Mouse (Mus musculus): ENCODE data around the gene Sycn.
"Not testable (repeated sequence)": the region's sequence is repeated elsewhere in the genome, so short reads cannot be mapped to it uniquely, and the experiment has no call there.

The Sycn gene

GRCm38 (mm10) chr7:28540526-28540925 is at the start of gene Sycn:
Sycn (plus strand) TSS chr7:28540885.
- no peak for DNase-seq (ENCODE audit: low read depth, low spot score)

DNA sequence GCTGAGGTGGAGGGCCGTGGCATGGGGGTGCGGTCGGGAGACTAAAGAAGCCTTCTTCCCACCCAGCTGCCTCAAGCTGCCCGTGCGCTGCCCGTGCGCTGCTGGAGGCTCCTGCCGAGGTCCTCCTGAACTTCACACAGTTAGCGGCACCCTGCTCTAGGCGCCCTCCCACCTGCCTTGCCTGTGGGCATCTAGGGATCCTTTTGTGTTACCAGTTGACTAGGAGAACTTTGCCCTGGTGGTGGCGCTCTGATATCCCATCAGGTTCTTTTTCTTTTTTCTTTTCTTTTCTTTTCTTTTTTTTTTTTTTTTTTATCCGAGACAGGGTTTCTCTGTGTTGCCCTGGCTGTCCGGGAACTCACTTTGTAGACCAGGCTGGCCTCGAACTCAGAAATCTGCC is 49.8 kb upstream of the Sycn start:
- no peak for DNase-seq (ENCODE audit: low read depth, low spot score)

- no peak for DNase-seq (ENCODE audit: low read depth, low spot score)
These were observed 48.4 kb upstream of the Sycn start for GRCm38 (mm10) chr7:28492310-28492709.

- DNase-seq (ENCODE audit: low read depth, low spot score): no peak
These were observed 45.3 kb upstream of the Sycn start for GRCm38 (mm10) chr7:28495426-28495825.

DNA sequence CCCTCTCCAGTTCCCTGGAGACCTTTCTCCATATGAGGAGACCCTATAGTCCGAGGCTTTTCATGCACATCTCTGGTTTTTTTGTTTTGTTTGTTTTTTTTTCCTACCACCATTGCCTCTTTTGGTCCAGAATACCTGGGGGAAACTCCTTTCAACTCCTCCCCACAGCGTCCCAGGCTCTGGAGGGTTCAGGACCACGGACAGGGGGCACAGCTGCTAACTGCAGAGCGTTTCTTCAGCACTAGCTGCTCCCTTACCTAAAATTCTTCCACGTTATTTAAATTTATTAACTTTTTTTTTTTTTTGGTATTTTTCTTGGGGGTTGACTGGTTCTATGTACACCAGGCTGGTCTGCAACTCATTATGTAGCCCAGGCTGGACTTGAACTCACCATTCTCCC is 35.1 kb upstream of the Sycn start:
- DNase-seq (ENCODE audit: low read depth, low spot score): no peak

- DNase-seq (ENCODE audit: low read depth, low spot score): not testable (repeated sequence)
These were observed 31.6 kb upstream of the Sycn start for GRCm38 (mm10) chr7:28509121-28509520.

DNA sequence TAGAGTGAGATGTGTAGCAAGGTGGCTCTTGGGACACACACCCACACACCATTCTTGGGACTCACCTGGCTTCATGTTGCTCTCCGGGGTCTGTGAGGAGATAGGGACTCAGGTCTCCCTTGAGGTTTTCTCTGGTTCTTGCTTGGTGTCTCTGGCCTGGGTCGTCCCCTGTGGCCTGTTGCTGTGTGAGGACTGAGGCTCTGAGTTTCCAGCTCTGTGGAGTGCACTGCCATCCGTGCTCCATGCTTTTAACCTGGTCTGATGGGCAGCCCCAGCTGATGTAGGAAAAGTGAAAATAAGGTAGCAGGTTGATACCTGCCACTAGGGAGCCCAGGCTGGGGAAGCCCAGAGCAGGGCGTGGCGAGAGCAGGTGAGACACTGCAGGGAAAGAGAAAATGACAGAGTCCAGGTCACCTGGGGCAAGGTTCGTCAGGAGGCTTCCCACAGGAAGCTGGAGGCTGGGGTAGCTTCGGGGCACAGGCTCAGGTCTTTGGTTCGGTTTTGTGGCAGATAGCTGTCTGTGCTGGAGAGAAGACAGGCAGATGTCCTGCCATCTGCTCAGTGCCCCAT is 30.2 kb upstream of the Sycn start, which contains the start of gene Ifnl2:
Gene Ifnl2, minus strand, starts transcription at position 51 of the 570 bp plus-strand sequence.
- DNase-seq (ENCODE audit: low read depth, low spot score): not testable (repeated sequence)

DNA sequence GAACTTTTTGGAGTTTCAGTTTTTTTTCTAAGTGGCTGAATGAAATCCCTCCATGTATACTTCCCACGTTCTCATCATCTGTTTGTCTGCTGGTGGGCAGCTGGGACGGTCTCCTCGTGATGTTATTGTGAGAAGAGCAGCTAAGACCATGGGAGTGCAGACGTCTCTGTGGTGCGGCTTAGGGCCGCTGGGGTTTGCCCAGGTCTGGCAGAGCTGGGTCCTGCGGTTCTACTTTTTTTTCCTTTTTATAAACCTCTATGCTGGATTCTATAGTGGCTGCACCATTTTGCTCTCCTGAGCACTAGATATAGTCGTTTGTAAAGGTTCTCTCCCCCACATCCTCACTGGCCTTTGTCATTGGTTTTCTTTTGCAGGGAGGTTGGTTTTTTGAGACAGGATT is 29.2 kb upstream of the Sycn start:
- no peak for DNase-seq (ENCODE audit: low read depth, low spot score)

DNA sequence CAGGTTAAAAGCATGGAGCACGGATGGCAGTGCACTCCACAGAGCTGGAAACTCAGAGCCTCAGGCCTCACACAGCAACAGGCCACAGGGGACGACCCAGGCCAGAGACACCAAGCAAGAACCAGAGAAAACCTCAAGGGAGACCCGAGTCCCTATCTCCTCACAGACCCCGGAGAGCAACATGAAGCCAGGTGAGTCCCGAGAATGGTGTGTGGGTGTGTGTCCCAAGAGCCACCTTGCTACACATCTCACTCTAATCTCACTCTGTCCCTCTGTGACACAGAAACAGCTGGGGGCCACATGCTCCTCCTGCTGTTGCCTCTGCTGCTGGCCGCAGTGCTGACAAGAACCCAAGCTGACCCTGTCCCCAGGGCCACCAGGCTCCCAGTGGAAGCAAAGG is 18.1 kb upstream of the Sycn start, which contains the start of gene Ifnl3:
Gene Ifnl3, plus strand, starts transcription at position 301 of the 400 bp plus-strand sequence.
- not testable (repeated sequence) for DNase-seq (ENCODE audit: low read depth, low spot score)

GRCm38 (mm10) chr7:28527922-28528719 is 12.6 kb upstream of the Sycn start:
- peak; percentile 50 for DNase-seq (ENCODE audit: low read depth, low spot score)

DNA sequence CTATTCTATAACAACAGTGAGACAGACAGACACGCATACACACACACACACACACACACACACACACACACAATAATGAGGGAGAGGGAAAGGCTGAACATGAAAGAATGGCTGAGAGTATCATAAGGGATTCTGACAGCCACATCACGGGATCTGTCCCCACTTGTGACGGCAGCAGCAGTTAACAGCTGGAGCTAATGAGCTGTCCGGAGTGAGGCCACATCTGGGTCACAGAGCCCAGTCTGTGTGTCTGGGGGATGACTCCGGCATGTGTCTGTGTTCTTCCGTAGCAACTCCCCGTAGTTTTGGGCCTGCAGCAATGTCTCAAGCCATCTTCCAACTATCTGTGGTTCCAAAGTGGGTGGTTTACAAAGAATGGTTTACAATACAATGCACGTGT is 8.7 kb upstream of the Sycn start:
- DNase-seq (ENCODE audit: low read depth, low spot score): no peak

DNA sequence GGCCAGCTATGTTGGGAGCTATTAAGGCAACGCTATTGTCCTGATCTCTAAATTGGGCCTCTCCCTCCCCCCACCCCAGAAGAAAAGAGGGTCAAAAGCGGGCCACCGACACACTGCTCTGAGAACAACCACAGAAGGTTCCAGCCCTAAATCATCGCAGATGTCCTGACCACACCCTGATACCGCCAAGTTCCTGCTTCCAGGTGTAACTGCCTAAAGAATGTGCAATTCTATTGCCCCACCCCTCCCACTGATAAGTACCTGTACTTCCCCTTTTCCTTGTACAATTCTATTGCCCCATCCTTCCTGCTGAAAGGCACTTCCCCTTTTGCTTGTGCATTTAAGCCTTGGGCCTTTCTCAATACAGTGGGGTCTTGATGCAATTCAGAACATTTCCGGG is 1.8 kb upstream of the Sycn start:
- DNase-seq (ENCODE audit: low read depth, low spot score): not testable (repeated sequence)

- no peak for DNase-seq (ENCODE audit: low read depth, low spot score)
These were observed 3.4 kb downstream of the Sycn start for GRCm38 (mm10) chr7:28544051-28544601.

DNA sequence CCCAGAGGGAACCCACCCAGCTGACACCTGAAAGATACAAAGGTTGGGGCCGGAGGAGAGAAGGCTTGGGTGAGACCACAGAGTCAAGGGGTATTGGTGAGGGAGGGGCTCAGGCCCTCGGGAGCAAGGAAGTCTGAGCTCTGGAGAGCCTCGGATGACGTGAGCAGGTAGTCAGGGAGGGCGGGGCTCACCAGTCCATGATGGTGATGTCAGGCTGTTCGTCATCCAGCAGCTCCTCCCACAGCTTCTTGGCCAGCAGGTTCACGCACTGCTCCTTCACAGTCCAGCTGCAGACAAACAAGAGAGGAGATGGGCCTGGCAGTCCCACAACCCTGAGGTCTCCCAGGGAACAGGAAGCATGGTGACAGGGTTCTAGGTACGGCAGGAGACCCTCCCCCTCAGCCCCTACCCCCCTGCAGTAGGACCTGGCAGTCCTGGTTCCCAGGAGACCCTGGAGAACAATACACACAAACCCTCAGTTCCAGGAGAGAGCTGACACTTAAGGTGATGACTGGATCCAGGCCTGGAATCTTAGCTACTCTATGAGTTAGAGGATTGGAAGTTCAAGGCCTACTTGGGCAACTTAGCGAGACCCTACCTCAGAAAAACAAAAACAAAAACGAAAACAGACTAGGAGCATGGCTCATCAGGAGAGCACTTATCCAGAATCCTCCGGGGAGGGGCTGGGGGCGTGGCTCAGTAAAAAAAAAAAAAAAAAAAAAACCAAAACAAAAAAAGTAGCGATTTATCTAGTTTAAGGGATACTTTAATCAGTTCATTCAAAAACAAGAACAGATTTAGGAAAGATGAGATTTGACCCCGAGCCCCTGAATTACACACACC is 4.6 kb downstream of the Sycn start:
- no peak for DNase-seq (ENCODE audit: low read depth, low spot score)

DNA sequence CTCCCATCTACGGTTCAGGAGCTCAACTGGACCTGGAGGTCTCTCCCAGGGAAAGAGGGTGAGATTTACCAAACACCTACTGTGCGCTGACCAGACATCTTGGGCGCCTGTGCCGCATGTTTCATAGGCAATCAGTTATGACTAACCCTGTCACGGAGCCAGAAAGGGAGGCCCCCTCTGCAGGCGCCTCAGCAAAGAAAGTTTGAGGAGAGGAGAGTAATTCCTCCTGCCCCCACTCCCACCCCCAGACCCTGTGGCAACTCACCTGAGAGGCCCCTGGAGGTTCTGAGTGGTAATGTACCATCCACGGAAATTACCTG is 5.2 kb downstream of the Sycn start:
- DNase-seq (ENCODE audit: low read depth, low spot score): no peak

DNA sequence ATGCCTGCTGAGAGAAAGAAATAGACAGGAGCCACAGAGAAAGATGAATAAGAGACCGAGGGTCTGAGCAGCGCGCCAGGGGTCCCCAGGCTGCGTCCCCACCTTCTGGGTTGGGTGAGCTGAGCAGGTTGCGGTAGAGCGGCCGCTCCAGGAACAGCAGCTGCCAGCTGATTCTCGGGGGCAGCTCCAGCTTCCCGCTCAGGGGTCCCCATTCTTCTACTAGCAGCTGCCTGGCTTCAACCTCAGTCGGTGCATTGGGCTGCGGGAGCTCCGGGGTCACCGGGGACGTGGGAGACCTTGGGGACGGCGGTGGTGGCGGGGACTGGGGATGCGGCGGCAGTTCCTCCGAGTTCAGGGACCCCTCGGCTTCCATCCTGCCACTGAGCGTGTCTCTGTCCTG is 6.0 kb downstream of the Sycn start:
- no peak for DNase-seq (ENCODE audit: low read depth, low spot score)

- no peak for DNase-seq (ENCODE audit: low read depth, low spot score)
These were observed 6.5 kb downstream of the Sycn start, which contains the start of gene Nccrp1 for GRCm38 (mm10) chr7:28547154-28547553. Nccrp1 (minus strand) TSS chr7:28547254.

DNA sequence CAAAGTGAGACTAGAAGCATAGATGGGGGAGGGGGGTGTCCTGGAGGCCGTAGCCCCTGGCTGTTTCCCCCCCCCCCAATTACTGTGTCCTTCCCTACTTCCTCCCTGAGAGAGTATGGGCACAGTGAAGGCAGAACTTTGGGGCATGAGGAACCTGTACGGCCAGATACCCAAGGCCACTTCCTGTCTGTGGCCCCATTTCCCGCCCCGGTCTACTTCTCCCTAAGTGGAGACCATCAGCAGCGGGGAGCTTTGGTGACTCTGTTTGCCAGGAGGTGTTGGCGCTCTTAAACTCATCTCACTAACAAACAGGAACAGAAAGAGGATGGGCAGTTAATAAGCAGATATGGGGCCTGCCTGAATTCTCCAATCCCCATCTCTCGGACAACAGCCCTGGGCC is 6.9 kb downstream of the Sycn start:
- no peak for DNase-seq (ENCODE audit: low read depth, low spot score)

DNA sequence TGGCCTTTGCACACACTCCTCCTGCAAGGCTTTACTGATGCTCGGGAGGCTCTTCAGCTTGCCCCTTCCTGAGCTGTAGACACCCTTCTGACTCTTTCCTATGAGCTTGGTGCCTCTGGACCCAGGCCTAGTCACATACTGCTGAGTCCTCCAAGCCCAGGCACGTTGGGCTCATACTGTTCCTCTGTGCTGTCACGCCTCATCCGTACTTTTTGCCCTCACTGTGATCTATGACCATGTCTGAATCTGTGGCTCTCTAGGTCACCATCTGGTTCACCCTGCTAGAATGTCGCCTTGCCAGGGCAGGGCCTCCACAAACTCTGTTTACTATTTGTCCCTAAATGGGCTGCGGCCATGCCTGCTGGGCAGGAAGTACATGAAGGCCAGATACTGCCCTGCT is 12.4 kb downstream of the Sycn start:
- DNase-seq (ENCODE audit: low read depth, low spot score): no peak

DNA sequence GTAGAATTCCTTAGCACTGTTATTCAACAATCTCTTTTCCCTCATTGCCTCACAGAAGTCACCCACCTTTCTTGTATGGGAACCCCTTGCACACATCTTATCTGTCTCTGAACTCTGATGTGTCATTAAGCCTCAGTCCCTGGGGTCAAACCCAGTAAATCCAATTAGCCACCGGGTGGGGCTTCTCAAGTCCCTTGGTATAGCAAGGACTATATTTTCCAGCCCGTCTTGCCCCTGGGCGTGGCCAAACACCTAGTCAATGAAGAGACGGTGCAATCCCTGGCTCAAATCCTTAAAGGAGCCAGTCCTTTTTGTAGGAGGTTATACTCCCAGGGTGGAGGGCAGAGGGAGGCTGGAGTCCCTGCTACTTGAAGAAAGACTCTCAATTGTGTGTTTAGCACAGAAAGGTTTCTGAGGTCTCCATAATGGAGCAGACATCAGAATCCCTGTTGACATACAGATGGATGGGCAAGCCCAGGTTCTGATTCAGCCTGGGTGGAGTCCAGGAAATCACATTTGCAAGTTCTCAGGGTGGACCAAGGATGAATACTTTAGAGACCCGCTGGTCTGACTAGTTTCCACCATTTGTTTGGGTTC is 15.4 kb downstream of the Sycn start:
- no peak for DNase-seq (ENCODE audit: low read depth, low spot score)

DNA sequence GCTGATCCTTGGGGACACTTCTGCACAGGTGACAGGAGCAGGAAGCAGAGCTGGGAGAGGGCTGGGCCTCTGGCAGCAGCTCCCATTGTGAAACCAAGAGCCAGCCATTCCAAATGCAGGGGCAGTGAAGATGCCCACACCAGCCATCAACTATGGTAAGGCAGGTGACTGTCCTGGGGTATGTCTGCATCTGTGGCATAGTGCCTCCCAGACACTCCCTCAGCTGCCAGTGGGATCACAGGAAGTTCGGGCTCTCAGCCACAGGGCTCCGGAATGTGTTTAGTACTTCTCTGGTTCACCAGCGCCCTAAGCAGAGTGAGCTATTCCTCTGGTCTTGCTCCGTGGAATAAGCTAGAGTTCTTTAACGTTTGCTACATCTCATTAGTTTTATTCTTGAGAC is 16.4 kb downstream of the Sycn start:
- DNase-seq (ENCODE audit: low read depth, low spot score): no peak

- no peak for DNase-seq (ENCODE audit: low read depth, low spot score)
These were observed 17.0 kb downstream of the Sycn start for GRCm38 (mm10) chr7:28557708-28558107.
